Mouse (Mus musculus) small intestine, adult 2 months (tissue): ENCODE data around the gene Ccdc87.

Experiments used
- CTCF ChIP-seq: fragments of 200-500 bp; IDR thresholded peaks from 2 replicates; pipeline ENCODE4 v1.5.1; 2012; ENCODE audit warnings: low read depth, mild to moderate bottlenecking, control low read depth, inconsistent platforms, low read length, moderate library complexity, mixed read lengths; ENCODE audit not compliant: insufficient replicate concordance, insufficient read length; ENCODE audit errors: extremely low read depth
- POLR2A ChIP-seq: fragments of 200-500 bp; IDR thresholded peaks from 2 replicates; pipeline ENCODE4 v1.6.1; 2012; ENCODE audit warnings: low read depth, mild to moderate bottlenecking, control low read depth, inconsistent platforms, low read length, moderate library complexity

- TF ChIP-seq CTCF (peak; percentile 31; the same call in 1 of the 2 replicates), POLR2A (no peak)
These were observed 26.2 kb upstream of the Ccdc87 start for GRCm38 (mm10) chr19:4813015-4813414.
